Mouse (Mus musculus) liver, embryonic 12.5 days (tissue): ENCODE measurements around the gene Gipc3. TPM values are rescaled to one million over a fixed set of nuclear protein-coding genes. Genes with fewer than 3 reads are reported as not detected.
A peak's percentile ranks its signal among the peaks of the same experiment; 100 is the strongest.

Experiments used
- ATAC-seq: fragments of 200-750 bp; cut with Nextera tagmentation; 2 replicates; pipeline ENCODE4 v1.8.0; 2017; ENCODE audit warnings: moderate number of reproducible peaks, mild to moderate bottlenecking, moderate library complexity
- H3K27ac ChIP-seq: fragments of 300-500 bp; sonication (generic); 2 replicates; pipeline ENCODE4 v1.5.1; 2016; ENCODE audit warnings: mild to moderate bottlenecking
- H3K27me3 ChIP-seq: fragments of 300-500 bp; sonication (generic); replicated peaks from 2 replicates; pipeline ENCODE4 v1.6.1; 2016; ENCODE audit warnings: mild to moderate bottlenecking, moderate library complexity
- H3K36me3 ChIP-seq: fragments of 300-500 bp; sonication (generic); 2 replicates; pipeline ENCODE4 v1.6.1; 2016; ENCODE audit warnings: mild to moderate bottlenecking, moderate library complexity
- H3K4me1 ChIP-seq: fragments of 300-500 bp; sonication (generic); 2 replicates; pipeline ENCODE4 v1.6.1; 2016
- H3K4me2 ChIP-seq: fragments of 300-500 bp; sonication (generic); 2 replicates; pipeline ENCODE4 v1.6.1; 2016; ENCODE audit warnings: mild to moderate bottlenecking, moderate library complexity
- H3K4me3 ChIP-seq: fragments of 300-500 bp; sonication (generic); 2 replicates; pipeline ENCODE4 v1.5.1; 2016; ENCODE audit warnings: mild to moderate bottlenecking, moderate library complexity
- H3K9ac ChIP-seq: fragments of 300-500 bp; sonication (generic); 2 replicates; pipeline ENCODE4 v1.6.1; 2016; ENCODE audit warnings: mild to moderate bottlenecking, moderate library complexity
- H3K9me3 ChIP-seq: fragments of 300-500 bp; sonication (generic); replicated peaks from 2 replicates; pipeline ENCODE4 v1.6.1; 2016; ENCODE audit warnings: mild to moderate bottlenecking, moderate library complexity
- WGBS: fragments of 180-500 bp; shearing (Covaris S2); methylation state at CpG from one replicate; pipeline ENCODE4 v1.1.7; 2016; ENCODE audit not compliant: insufficient replicate concordance; 5-methylcytosine and 5-hydroxymethylcytosine counted together
- polyA plus RNA-seq: library from polyadenylated mRNA; unstranded; fragments of >200 nt; fragmentation: Nextera tagmentation; extraction: Ambion mirVana; gene quantifications from 2 replicates; pipeline ENCODE4 v1.2.1, GENCODE M21; 2016

Gene Gipc3
- polyA plus RNA-seq, 1 experiment from 2014 or later: not detected

DNA sequence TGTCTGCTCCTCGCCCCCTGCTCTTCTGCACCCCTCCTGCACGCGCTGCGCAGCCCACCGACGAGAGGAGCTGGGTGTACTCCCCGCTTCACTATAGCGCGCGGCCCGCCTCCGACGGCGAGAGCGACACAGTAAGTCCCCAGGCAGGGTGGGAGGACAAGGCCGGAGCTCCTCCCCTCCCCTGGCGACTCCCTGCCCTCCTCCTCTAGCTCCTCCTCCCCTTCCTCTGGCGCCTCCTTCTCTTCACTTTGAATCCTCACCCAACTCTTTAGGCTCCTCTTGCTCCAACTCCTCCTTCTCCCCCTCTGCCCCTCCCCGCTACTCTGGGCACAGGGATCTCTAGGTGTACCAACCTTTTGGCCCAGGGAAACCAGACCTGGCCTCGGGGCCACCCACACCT lies 25.8 kb downstream of the Gipc3 start:
- H3K4me3 ChIP-seq: peak overlapping the region; percentile 16
- H3K9ac ChIP-seq: peak overlapping the region; percentile 44
- WGBS: 21% methylated on average over 20 of the region's 20 CpGs
- no peaks in the 10 kb centered on the region for H3K9me3 ChIP-seq
- no peak for ATAC-seq
- H3K27me3 ChIP-seq: no peaks in the 10 kb centered on the region
- H3K36me3 ChIP-seq: peaks cover 61% of the 10 kb centered on the region
- H3K4me1 ChIP-seq: peaks cover 60% of the 10 kb centered on the region
- H3K4me2 ChIP-seq: peak overlapping the region; percentile 63
- H3K27ac ChIP-seq: peak overlapping the region; percentile 18; the same call in 1 of the 2 replicates

DNA sequence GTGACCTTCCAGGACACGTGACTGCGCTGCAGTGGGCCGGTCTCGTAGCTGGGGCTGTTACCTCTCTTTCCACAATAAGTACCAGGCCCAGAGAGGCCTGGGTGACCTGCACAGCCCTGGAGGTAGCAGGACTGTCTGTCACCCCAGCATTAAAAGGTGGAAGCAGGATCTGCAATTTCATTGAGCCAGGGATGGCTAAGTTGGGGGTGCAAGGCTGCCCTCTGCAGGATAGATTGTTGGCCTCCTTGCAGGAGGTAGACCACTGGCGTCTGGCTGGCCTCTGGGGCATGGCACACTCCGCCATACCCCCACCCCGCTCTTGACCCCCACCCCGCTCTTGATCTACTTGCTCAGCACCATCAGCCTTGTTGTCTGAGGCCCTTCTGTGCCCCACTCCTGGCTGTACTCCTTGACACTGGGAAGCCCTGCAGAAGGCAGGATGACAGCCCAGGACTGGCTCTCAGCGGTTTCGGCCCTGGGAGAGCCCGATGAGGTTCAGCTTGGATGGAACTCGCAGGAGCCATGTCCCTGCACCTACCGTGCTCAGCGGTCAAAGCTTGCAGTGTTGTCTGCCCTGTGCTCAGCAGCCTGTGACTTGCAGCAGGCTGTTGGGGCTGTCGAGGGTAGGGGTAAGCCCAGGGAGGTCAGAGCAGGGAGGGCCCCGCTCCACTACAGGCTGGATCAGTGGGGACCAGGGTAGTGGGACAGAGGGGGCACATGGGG lies 26.6 kb downstream of the Gipc3 start:
- Histone ChIP-seq H3K9me3 (no peaks in the 10 kb centered on the region), H3K9ac (peak overlapping the region; percentile 44), H3K27ac (peak overlapping the region; percentile 18), H3K36me3 (peaks cover 66% of the 10 kb centered on the region), H3K4me3 (peak overlapping the region; percentile 16), H3K27me3 (no peaks in the 10 kb centered on the region), H3K4me1 (peaks cover 53% of the 10 kb centered on the region), H3K4me2 (peak overlapping the region; percentile 63)
- no peak for ATAC-seq
- 62% methylated on average over 16 of the region's 16 CpGs for WGBS

GRCm38 (mm10) chr10:81315587-81315986 lies 27.5 kb downstream of the Gipc3 start:
- 90% methylated on average over 16 of the region's 16 CpGs for WGBS

DNA sequence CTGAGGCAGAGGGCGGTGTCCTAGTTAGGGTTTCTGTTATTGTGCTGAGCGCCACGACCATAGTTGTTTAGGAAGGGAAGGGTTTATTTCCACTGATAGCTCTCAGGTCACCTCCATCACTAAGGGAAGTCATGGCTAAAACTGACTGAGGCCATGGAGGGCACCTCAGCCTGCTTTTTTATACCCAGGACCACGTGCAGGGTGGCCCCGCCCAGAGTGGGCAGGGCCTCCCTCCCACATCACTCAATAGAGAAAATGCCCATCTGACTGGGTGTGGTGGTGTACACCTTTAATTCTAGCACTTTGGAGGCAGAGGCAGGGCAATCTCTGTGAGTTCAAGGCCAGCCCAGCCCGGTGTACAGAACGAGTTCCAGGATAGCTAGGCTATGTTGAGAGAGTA lies 28.9 kb downstream of the Gipc3 start:
- 68% methylated on average over 7 of the region's 7 CpGs for WGBS

More at GRCm38 (mm10) chr10:81315587-81315986, 27.5 kb downstream of the Gipc3 start:
- Histone ChIP-seq H3K4me2 (no peak overlapping the region), H3K4me3 (no peak overlapping the region), H3K9me3 (no peaks in the 10 kb centered on the region), H3K27ac (no peak overlapping the region), H3K27me3 (no peaks in the 10 kb centered on the region), H3K36me3 (peaks cover 75% of the 10 kb centered on the region), H3K4me1 (peaks cover 53% of the 10 kb centered on the region), H3K9ac (no peak overlapping the region; the same call in 1 of the 2 replicates)
- ATAC-seq: no peak

DNA sequence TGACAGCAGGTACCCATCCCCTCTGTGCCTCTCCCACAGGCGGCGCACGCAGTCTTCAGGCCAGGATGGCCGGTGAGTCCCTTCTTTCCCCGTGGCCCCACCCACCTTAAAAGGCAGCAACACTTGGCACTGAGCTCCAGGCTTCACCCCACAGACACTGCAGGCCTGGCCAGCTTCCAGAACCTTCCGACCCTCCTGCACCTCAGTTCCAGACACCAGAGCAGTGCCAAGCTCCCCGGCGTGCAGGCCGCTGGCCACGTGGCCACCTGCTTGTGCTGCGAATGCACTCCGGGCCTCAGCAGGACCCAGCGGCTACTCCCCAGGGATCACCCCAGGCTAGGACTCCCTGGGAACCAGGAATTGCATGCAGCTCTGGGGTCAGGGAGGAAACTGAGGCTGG lies 29.5 kb downstream of the Gipc3 start:
- WGBS: 88% methylated on average over 13 of the region's 13 CpGs
- Histone ChIP-seq H3K9ac (no peak overlapping the region), H3K4me2 (no peak overlapping the region), H3K36me3 (peaks cover 90% of the 10 kb centered on the region), H3K4me3 (no peak overlapping the region), H3K9me3 (no peaks in the 10 kb centered on the region), H3K27ac (no peak overlapping the region), H3K4me1 (peaks cover 38% of the 10 kb centered on the region), H3K27me3 (no peaks in the 10 kb centered on the region)
- no peak for ATAC-seq

More for the DNA sequence above, 28.9 kb downstream of the Gipc3 start:
- no peak overlapping the region for H3K4me3 ChIP-seq
- no peaks in the 10 kb centered on the region for H3K9me3 ChIP-seq
- H3K4me2 ChIP-seq: no peak overlapping the region
- H3K27me3 ChIP-seq: no peaks in the 10 kb centered on the region
- H3K4me1 ChIP-seq: peaks cover 44% of the 10 kb centered on the region
- no peak overlapping the region for H3K27ac ChIP-seq
- no peak overlapping the region for H3K9ac ChIP-seq
- ATAC-seq: no peak
- H3K36me3 ChIP-seq: peaks cover 89% of the 10 kb centered on the region

DNA sequence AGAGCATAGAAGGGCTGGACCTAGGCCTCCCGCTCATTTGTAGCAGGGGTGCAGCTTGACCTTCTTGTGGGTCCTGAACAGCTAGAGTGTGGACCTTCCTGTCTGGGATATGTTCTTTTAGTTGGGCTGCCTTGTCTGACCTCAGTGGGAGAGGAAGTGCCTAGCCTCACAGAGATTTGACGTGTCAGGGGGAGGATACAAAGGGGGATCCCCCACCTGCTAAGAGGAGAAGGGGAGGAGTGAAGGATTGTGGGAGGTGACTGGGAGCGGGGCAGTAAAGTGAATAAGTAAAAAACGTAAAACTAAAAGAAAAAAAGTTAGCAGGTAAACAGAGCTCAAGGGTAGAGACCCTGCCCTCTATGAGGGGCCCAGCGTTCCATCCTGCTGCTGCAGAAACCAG lies 33.5 kb downstream of the Gipc3 start:
- WGBS: 81% methylated on average over 5 of the region's 5 CpGs
- Histone ChIP-seq H3K4me2 (no peak overlapping the region), H3K27ac (no peak overlapping the region), H3K27me3 (no peaks in the 10 kb centered on the region), H3K9me3 (no peaks in the 10 kb centered on the region), H3K4me3 (no peak overlapping the region), H3K9ac (no peak overlapping the region), H3K4me1 (peaks cover 16% of the 10 kb centered on the region), H3K36me3 (peaks cover 95% of the 10 kb centered on the region)
- no peak for ATAC-seq

GRCm38 (mm10) chr10:81306837-81307682 lies 36.0 kb downstream of the Gipc3 start:
- Histone ChIP-seq H3K4me1 (peaks cover 34% of the 10 kb centered on the region), H3K27ac (no peak overlapping the region), H3K9ac (no peak overlapping the region), H3K4me2 (no peak overlapping the region), H3K4me3 (no peak overlapping the region), H3K27me3 (no peaks in the 10 kb centered on the region), H3K36me3 (peaks cover 71% of the 10 kb centered on the region), H3K9me3 (no peaks in the 10 kb centered on the region)
- WGBS: 88% methylated on average over 21 of the region's 21 CpGs
- ATAC-seq: no peak

GRCm38 (mm10) chr10:81306173-81306668 lies 36.8 kb downstream of the Gipc3 start:
- H3K4me2 ChIP-seq: no peak overlapping the region
- peaks cover 42% of the 10 kb centered on the region for H3K4me1 ChIP-seq
- peaks cover 68% of the 10 kb centered on the region for H3K36me3 ChIP-seq
- 90% methylated on average over 12 of the region's 12 CpGs for WGBS
- H3K9ac ChIP-seq: no peak overlapping the region
- H3K27me3 ChIP-seq: no peaks in the 10 kb centered on the region
- H3K27ac ChIP-seq: no peak overlapping the region
- no peak for ATAC-seq
- H3K9me3 ChIP-seq: no peaks in the 10 kb centered on the region
- H3K4me3 ChIP-seq: no peak overlapping the region

- no peak overlapping the region for H3K27ac ChIP-seq
- no peak for ATAC-seq
- H3K27me3 ChIP-seq: no peaks in the 10 kb centered on the region
- no peaks in the 10 kb centered on the region for H3K9me3 ChIP-seq
- H3K4me3 ChIP-seq: no peak overlapping the region
- H3K9ac ChIP-seq: no peak overlapping the region
- peaks cover 63% of the 10 kb centered on the region for H3K36me3 ChIP-seq
- H3K4me2 ChIP-seq: no peak overlapping the region
- 89% methylated on average over 14 of the region's 14 CpGs for WGBS
- H3K4me1 ChIP-seq: peaks cover 48% of the 10 kb centered on the region
Observed at GRCm38 (mm10) chr10:81305663-81306062, 37.4 kb downstream of the Gipc3 start.

GRCm38 (mm10) chr10:81304597-81305238 lies 38.3 kb downstream of the Gipc3 start:
- Histone ChIP-seq H3K4me2 (peak overlapping the region; percentile 31), H3K27me3 (no peaks in the 10 kb centered on the region), H3K36me3 (peaks cover 53% of the 10 kb centered on the region), H3K27ac (peak overlapping the region; percentile 52; the same call in 1 of the 2 replicates), H3K4me1 (peaks cover 57% of the 10 kb centered on the region), H3K9ac (no peak overlapping the region), H3K9me3 (no peaks in the 10 kb centered on the region), H3K4me3 (no peak overlapping the region)
- WGBS: 19% methylated on average over 9 of the region's 9 CpGs
- peak; percentile 33 for ATAC-seq

DNA sequence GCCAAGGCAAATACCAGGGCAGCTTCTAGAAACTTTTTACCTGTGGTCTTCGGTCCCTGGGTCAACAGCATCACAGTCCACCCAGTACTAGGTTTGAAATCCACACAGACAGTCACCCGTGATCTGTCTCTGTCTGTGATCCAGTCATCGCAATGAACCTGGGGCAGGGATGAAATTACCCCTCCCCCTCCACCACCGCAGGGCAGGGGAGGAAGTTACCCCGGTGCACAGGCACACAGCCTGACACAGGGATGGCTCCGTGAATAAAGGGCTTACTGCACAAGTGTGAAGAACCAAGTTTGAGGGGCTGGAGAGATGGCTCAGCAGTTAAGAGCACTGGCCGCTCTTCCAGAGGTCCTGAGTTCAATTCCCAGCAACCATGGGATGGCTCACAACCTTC lies 39.3 kb downstream of the Gipc3 start:
- peak overlapping the region; percentile 37 for H3K4me3 ChIP-seq
- ATAC-seq: no peak
- peak overlapping the region; percentile 77 for H3K27ac ChIP-seq
- no peaks in the 10 kb centered on the region for H3K9me3 ChIP-seq
- no peaks in the 10 kb centered on the region for H3K27me3 ChIP-seq
- H3K36me3 ChIP-seq: peaks cover 44% of the 10 kb centered on the region
- H3K9ac ChIP-seq: no peak overlapping the region
- peak overlapping the region; percentile 68 for H3K4me2 ChIP-seq
- 40% methylated on average over 7 of the region's 7 CpGs for WGBS
- peaks cover 67% of the 10 kb centered on the region for H3K4me1 ChIP-seq
